Mouse (Mus musculus) megakaryocyte, embryonic 14.5 days (primary cell): Measurements from ENCODE around the gene Coa7. TPM values are rescaled to one million over a fixed set of nuclear protein-coding genes. Genes with fewer than 3 reads are reported as not detected.

Experiments used
- H3K27me3 ChIP-seq: replicated peaks from 2 replicates; pipeline ENCODE3; 2012; ENCODE audit warnings: inconsistent platforms
- H3K36me3 ChIP-seq: replicated peaks from 2 replicates; pipeline ENCODE3; 2012; ENCODE audit warnings: low read length, inconsistent platforms, mixed read lengths
- H3K4me1 ChIP-seq: 2 replicates; pipeline ENCODE4 v1.6.1; 2012; ENCODE audit warnings: inconsistent platforms
- H3K4me3 ChIP-seq: replicated peaks from 2 replicates; pipeline ENCODE3; 2012; ENCODE audit warnings: moderate library complexity, mild to moderate bottlenecking, inconsistent platforms
- H3K9me3 ChIP-seq: 2 replicates; pipeline ENCODE4 v1.6.1; 2012; ENCODE audit warnings: inconsistent platforms
- FLI1 ChIP-seq: IDR thresholded peaks from 2 replicates; pipeline ENCODE4 v1.6.1; 2012; ENCODE audit warnings: low read length, inconsistent platforms, mixed read lengths
- GATA1 ChIP-seq: IDR thresholded peaks from 3 replicates; pipeline ENCODE4 v1.6.1; 2012; ENCODE audit warnings: mixed read lengths, low read length, inconsistent platforms, borderline replicate concordance
- polyA plus RNA-seq: library from polyadenylated mRNA; stranded (reverse); fragments of >175 nt; gene quantifications from 2 replicates; pipeline ENCODE4 v1.2.3, GENCODE M21; 2012; ENCODE audit warnings: low replicate concordance; ENCODE audit not compliant: insufficient read depth

The Coa7 gene
- polyA plus RNA-seq, 1 experiment = 5.0 TPM

- Histone ChIP-seq H3K4me1 (peaks cover 37% of the 10 kb centered on the region), H3K9me3 (peaks cover 17% of the 10 kb centered on the region), H3K27me3 (peaks cover 10% of the 10 kb centered on the region), H3K36me3 (no peaks in the 10 kb centered on the region), H3K4me3 (no peak overlapping the region)
- no peak for TF ChIP-seq FLI1
- TF ChIP-seq GATA1 = no peak
These were observed 8.2 kb upstream of the Coa7 start for GRCm38 (mm10) chr4:108319747-108320146.

- TF ChIP-seq FLI1 (no peak), GATA1 (no peak)
- peaks cover 10% of the 10 kb centered on the region for H3K27me3 ChIP-seq
- no peaks in the 10 kb centered on the region for H3K36me3 ChIP-seq
- H3K9me3 ChIP-seq = peaks cover 12% of the 10 kb centered on the region
- peaks cover 37% of the 10 kb centered on the region for H3K4me1 ChIP-seq
- no peak overlapping the region for H3K4me3 ChIP-seq
These were observed 7.1 kb upstream of the Coa7 start for GRCm38 (mm10) chr4:108320627-108321380.

GRCm38 (mm10) chr4:108323588-108323987 is 4.4 kb upstream of the Coa7 start:
- H3K4me3 ChIP-seq = no peak overlapping the region
- TF ChIP-seq GATA1 (no peak), FLI1 (no peak)
- peaks cover 28% of the 10 kb centered on the region for H3K4me1 ChIP-seq
- no peaks in the 10 kb centered on the region for H3K36me3 ChIP-seq
- no peaks in the 10 kb centered on the region for H3K27me3 ChIP-seq
- H3K9me3 ChIP-seq = peaks cover 8% of the 10 kb centered on the region

- peaks cover 12% of the 10 kb centered on the region for H3K36me3 ChIP-seq
- peaks cover 33% of the 10 kb centered on the region for H3K4me1 ChIP-seq
- TF ChIP-seq FLI1 = no peak
- no peak for TF ChIP-seq GATA1
- H3K4me3 ChIP-seq = peak overlapping the region; percentile 99
- H3K27me3 ChIP-seq = no peaks in the 10 kb centered on the region
- H3K9me3 ChIP-seq = 0 out of 2 replicates have a peak, but pooled peaks cover 3% of the 10 kb centered on the region
These were observed 815 bp upstream of the Coa7 start for GRCm38 (mm10) chr4:108327071-108327579.

GRCm38 (mm10) chr4:108329840-108330239 is 1.9 kb downstream of the Coa7 start:
- Histone ChIP-seq H3K36me3 (peaks cover 24% of the 10 kb centered on the region), H3K4me3 (no peak overlapping the region), H3K27me3 (no peaks in the 10 kb centered on the region), H3K9me3 (no peaks in the 10 kb centered on the region), H3K4me1 (peaks cover 30% of the 10 kb centered on the region)
- TF ChIP-seq GATA1 (no peak), FLI1 (no peak)

GRCm38 (mm10) chr4:108332041-108332440 is 4.1 kb downstream of the Coa7 start:
- no peaks in the 10 kb centered on the region for H3K27me3 ChIP-seq
- H3K9me3 ChIP-seq = no peaks in the 10 kb centered on the region
- H3K4me3 ChIP-seq = no peak overlapping the region
- peaks cover 28% of the 10 kb centered on the region for H3K4me1 ChIP-seq
- TF ChIP-seq FLI1 (no peak), GATA1 (no peak)
- peaks cover 37% of the 10 kb centered on the region for H3K36me3 ChIP-seq

GRCm38 (mm10) chr4:108335413-108335812 is 7.5 kb downstream of the Coa7 start:
- no peak overlapping the region for H3K4me3 ChIP-seq
- no peaks in the 10 kb centered on the region for H3K27me3 ChIP-seq
- H3K36me3 ChIP-seq = peaks cover 59% of the 10 kb centered on the region
- H3K4me1 ChIP-seq = peaks cover 28% of the 10 kb centered on the region
- TF ChIP-seq FLI1 (no peak), GATA1 (no peak)
- H3K9me3 ChIP-seq = no peaks in the 10 kb centered on the region

- no peak for TF ChIP-seq FLI1
- no peak for TF ChIP-seq GATA1
- Histone ChIP-seq H3K4me3 (no peak overlapping the region), H3K36me3 (peaks cover 54% of the 10 kb centered on the region), H3K4me1 (peaks cover 21% of the 10 kb centered on the region), H3K27me3 (no peaks in the 10 kb centered on the region), H3K9me3 (no peaks in the 10 kb centered on the region)
These were observed 8.8 kb downstream of the Coa7 start for GRCm38 (mm10) chr4:108336765-108337164.

- TF ChIP-seq GATA1 (no peak), FLI1 (no peak)
- H3K9me3 ChIP-seq = no peaks in the 10 kb centered on the region
- peaks cover 49% of the 10 kb centered on the region for H3K36me3 ChIP-seq
- H3K27me3 ChIP-seq = no peaks in the 10 kb centered on the region
- H3K4me3 ChIP-seq = no peak overlapping the region
- peaks cover 24% of the 10 kb centered on the region for H3K4me1 ChIP-seq
These were observed 9.9 kb downstream of the Coa7 start for GRCm38 (mm10) chr4:108337817-108338216.

- TF ChIP-seq FLI1 = no peak
- TF ChIP-seq GATA1 = no peak
- Histone ChIP-seq H3K4me3 (no peak overlapping the region), H3K36me3 (peaks cover 49% of the 10 kb centered on the region), H3K27me3 (no peaks in the 10 kb centered on the region), H3K4me1 (peaks cover 27% of the 10 kb centered on the region), H3K9me3 (no peaks in the 10 kb centered on the region)
These were observed 10.4 kb downstream of the Coa7 start for GRCm38 (mm10) chr4:108338321-108338733.
